ENCODE assay signal across 17 mouse cellular contexts in the genomic region with DNA sequence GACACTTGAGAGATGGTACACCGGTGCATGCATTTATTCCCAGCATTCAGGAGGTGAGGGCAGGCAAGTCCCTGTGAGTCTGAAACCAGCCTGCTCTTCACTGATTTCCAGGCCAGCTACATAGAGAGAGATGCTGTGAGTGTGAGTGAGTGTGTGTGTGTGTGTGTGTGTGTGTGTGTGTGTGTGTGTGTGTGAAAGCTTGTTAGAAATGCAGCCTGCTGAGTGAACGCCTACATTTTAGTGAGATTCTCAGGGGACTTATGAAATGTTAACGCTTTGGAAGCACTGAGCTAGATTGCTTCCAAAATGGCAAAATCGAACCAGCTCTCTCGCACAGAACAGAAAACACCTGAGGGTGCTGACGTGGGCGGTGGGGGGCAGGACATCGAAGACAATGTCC. TPM values are rescaled to one million over a fixed set of nuclear protein-coding genes. Genes with fewer than 3 reads are reported as not detected.
DNase-seq lines count a peak whose midpoint lies in the region; ATAC-seq and TF ChIP-seq lines count a peak whose summit lies in the region.
"Had no signal": no experiment of that assay in that cellular context is flagged by ENCODE, and none has a peak within 500 bp of the region (broad histone marks: within the 10 kb centered on the region; RNA-seq: fewer than 3 reads in every experiment).

No protein-coding gene starts in this region.

- H3K9ac ChIP-seq in forebrain, postnatal 0 days = no peak overlapping the region
- H3K9ac ChIP-seq in forebrain, embryonic 11.5 days (ENCODE audit: low read length) = no peak overlapping the region
- H3K9ac ChIP-seq: hindbrain, embryonic 13.5 days; intestine, embryonic 15.5 days; lung, embryonic 14.5 days had no signal

- H3K4me2 ChIP-seq in forebrain, postnatal 0 days (ENCODE audit: low read depth) = no peak overlapping the region
- no peak overlapping the region for H3K4me2 ChIP-seq in forebrain, embryonic 11.5 days (ENCODE audit: low read depth, low read length, severe bottlenecking)
- H3K4me2 ChIP-seq: hindbrain, embryonic 13.5 days; intestine, embryonic 15.5 days; liver, embryonic 11.5 days; lung, embryonic 14.5 days had no signal

- H3K9me3 ChIP-seq in forebrain, postnatal 0 days (ENCODE audit: low read length) = no peaks in the 10 kb centered on the region
- H3K9me3 ChIP-seq in forebrain, embryonic 11.5 days (ENCODE audit: control insufficient read depth, low read length) = no peaks in the 10 kb centered on the region
- H3K9me3 ChIP-seq: hindbrain, embryonic 13.5 days; intestine, embryonic 15.5 days; megakaryocyte, embryonic 14.5 days had no signal

- intact Hi-C loops in left cerebral cortex, postnatal 14 days (cut with DNase I) = no loop called here
- intact Hi-C loops in gastrocnemius, postnatal 14 days (cut with DNase I; ENCODE audit: low total_unique reads) = no loop called here
- intact Hi-C loops in heart, postnatal 10 days (cut with DNase I) = no loop called here

- H3K4me3 ChIP-seq in forebrain, postnatal 0 days (ENCODE audit: low read depth, low read length) = no peak overlapping the region
- no peak overlapping the region for H3K4me3 ChIP-seq in forebrain, embryonic 11.5 days (ENCODE audit: low read depth, low read length)
- H3K4me3 ChIP-seq in layer of hippocampus, adult 2 months = no peak overlapping the region
- H3K4me3 ChIP-seq: hindbrain, embryonic 13.5 days; intestine, embryonic 15.5 days; megakaryocyte, embryonic 14.5 days had no signal

- no peak for TF ChIP-seq CTCF in forebrain, postnatal 0 days (IDR thresholded peaks at IDR 0.05; ENCODE audit: low read depth)
- TF ChIP-seq CTCF in layer of hippocampus, adult 2 months (conservative IDR thresholded peaks at IDR 0.05) = no peak

- 0 out of 2 replicates have a peak, but pooled peaks have one; percentile 14 for ATAC-seq in forebrain, postnatal 0 days
- ATAC-seq in forebrain, embryonic 11.5 days (replicated peaks; ENCODE audit: low FRiP score) = no peak
- ATAC-seq in megakaryocyte-erythroid progenitor cell, adult 5-6 weeks (replicated peaks; ENCODE audit: low FRiP score, low TSS enrichment, poor library complexity, severe bottlenecking) = no peak
- ATAC-seq: intestine, embryonic 15.5 days had no signal

- 85% methylated on average over 8 of the region's 8 CpGs for WGBS in forebrain, postnatal 0 days
- 84% methylated on average over 8 of the region's 8 CpGs for WGBS in forebrain, embryonic 11.5 days

- peak; percentile 31 for DNase-seq in forebrain, postnatal 0 days
- DNase-seq in forebrain, embryonic 11.5 days (ENCODE audit: low spot score) = no peak
- DNase-seq in brain, adult 2 months (ENCODE audit: low read depth, low spot score) = peak; percentile 83
- peak; percentile 23 to 29 for DNase-seq in layer of hippocampus, adult 2 months (ENCODE audit: low spot score in 2 of 2)
- peak; percentile 69 to 87 for DNase-seq in left cerebral cortex, postnatal 14 days (ENCODE audit: low spot score in 2 of 2)
- no peak for DNase-seq in gastrocnemius, postnatal 14 days
- DNase-seq in heart, postnatal 10 days = no peak
- DNase-seq: adrenal gland, postnatal 10 days; cerebellum, postnatal 10 days; lung, embryonic 14.5 days had no signal

- no peak overlapping the region for H3K27ac ChIP-seq in forebrain, postnatal 0 days (ENCODE audit: low read depth, low read length)
- H3K27ac ChIP-seq in forebrain, embryonic 11.5 days (ENCODE audit: low read depth, low read length) = no peak overlapping the region
- H3K27ac ChIP-seq in layer of hippocampus, adult 2 months = 0 out of 2 replicates have a peak overlapping the region, but pooled peaks have one; percentile 7
- H3K27ac ChIP-seq: hindbrain, embryonic 13.5 days; intestine, embryonic 15.5 days had no signal

- H3K4me1 ChIP-seq in forebrain, postnatal 0 days (ENCODE audit: insufficient read depth) = no peaks in the 10 kb centered on the region
- no peaks in the 10 kb centered on the region for H3K4me1 ChIP-seq in forebrain, embryonic 11.5 days (replicated peaks; ENCODE audit: control insufficient read depth, insufficient read depth, low read length)
- H3K4me1 ChIP-seq: intestine, embryonic 15.5 days; megakaryocyte, embryonic 14.5 days had no signal

- H3K27me3 ChIP-seq in forebrain, postnatal 0 days (ENCODE audit: insufficient read depth, low read length) = no peaks in the 10 kb centered on the region
- no peaks in the 10 kb centered on the region for H3K27me3 ChIP-seq in forebrain, embryonic 11.5 days (ENCODE audit: control insufficient read depth, insufficient read depth, low read length)
- H3K27me3 ChIP-seq: intestine, embryonic 15.5 days had no signal

- no peaks in the 10 kb centered on the region for H3K36me3 ChIP-seq in forebrain, postnatal 0 days (ENCODE audit: insufficient read depth)
- H3K36me3 ChIP-seq in forebrain, embryonic 11.5 days (ENCODE audit: control insufficient read depth, insufficient read depth, low read length) = no peaks in the 10 kb centered on the region
- H3K36me3 ChIP-seq: hindbrain, embryonic 13.5 days; intestine, embryonic 15.5 days had no signal

RNA-seq across cellular contexts. Expression of gene Chit1, which starts 35.0 kb away (rescaled TPM):
- 0.19 and 0.46 TPM in 2 replicates for total RNA-seq in forebrain, postnatal 0 days (2014; rRNA removed)
- 0.30 and 0.41 TPM in 2 replicates for polyA plus RNA-seq in forebrain, postnatal 0 days (2015; fragmentation: Nextera tagmentation; extraction: Ambion mirVana)
- polyA plus RNA-seq in forebrain, embryonic 11.5 days (2014; fragmentation: Nextera tagmentation; extraction: Ambion mirVana) = not detected in 2 replicates
- total RNA-seq in layer of hippocampus, adult 2 months (2021) = under 1 TPM in 1 of 2 experiments, not detected in 1; 0.20 TPM
- under 1 TPM; 0.38 to 0.42 TPM for total RNA-seq in left cerebral cortex, postnatal 14 days (2021)
- not detected in 2 replicates for total RNA-seq in megakaryocyte-erythroid progenitor cell, adult 5-6 weeks (2014; fragmentation: Nextera tagmentation)
- not detected in 2 replicates for total RNA-seq in megakaryocyte-erythroid progenitor cell, adult 5-6 weeks (2017)
- not detected for total RNA-seq in gastrocnemius, postnatal 14 days (2021)
- not detected for total RNA-seq in heart, postnatal 10 days (2021)
- polyA plus RNA-seq: intestine, embryonic 15.5 days; liver, embryonic 11.5 days; lung, embryonic 14.5 days; spleen, adult 2 months had no signal

RNA-seq across cellular contexts. Expression of gene Chil1, which starts 35.9 kb away (rescaled TPM):
- 0.38 and 1.3 TPM in 2 replicates for total RNA-seq in forebrain, postnatal 0 days (2014; rRNA removed)
- 3.3 and 4.1 TPM in 2 replicates for polyA plus RNA-seq in forebrain, postnatal 0 days (2015; fragmentation: Nextera tagmentation; extraction: Ambion mirVana)
- 0.27 and 0.65 TPM in 2 replicates for polyA plus RNA-seq in forebrain, embryonic 11.5 days (2014; fragmentation: Nextera tagmentation; extraction: Ambion mirVana)
- 10 to 100 TPM; 11.1 to 12.4 TPM for total RNA-seq in layer of hippocampus, adult 2 months (2021)
- 1 to 10 TPM; 5.9 to 6.9 TPM for total RNA-seq in left cerebral cortex, postnatal 14 days (2021)
- total RNA-seq in megakaryocyte-erythroid progenitor cell, adult 5-6 weeks (2014; fragmentation: Nextera tagmentation) = 0.77 TPM in 1 of 2 replicates, not detected in the other
- total RNA-seq in megakaryocyte-erythroid progenitor cell, adult 5-6 weeks (2017) = 0.84 and 2.4 TPM in 2 replicates
- 1 to 10 TPM; 1.4 to 2.0 TPM for total RNA-seq in gastrocnemius, postnatal 14 days (2021)
- total RNA-seq in heart, postnatal 10 days (2021) = under 1 TPM; 0.53 to 0.55 TPM
- polyA plus RNA-seq: lung, embryonic 14.5 days had no signal

RNA-seq across cellular contexts. Expression of gene Mybph, which starts 47.2 kb away (rescaled TPM):
- total RNA-seq in forebrain, postnatal 0 days (2014; rRNA removed) = 0.10 and 0.23 TPM in 2 replicates
- 0.12 TPM in 1 of 2 replicates, not detected in the other for polyA plus RNA-seq in forebrain, postnatal 0 days (2015; fragmentation: Nextera tagmentation; extraction: Ambion mirVana)
- polyA plus RNA-seq in forebrain, embryonic 11.5 days (2014; fragmentation: Nextera tagmentation; extraction: Ambion mirVana) = not detected in 2 replicates
- not detected for total RNA-seq in layer of hippocampus, adult 2 months (2021)
- total RNA-seq in left cerebral cortex, postnatal 14 days (2021) = not detected
- not detected in 2 replicates for total RNA-seq in megakaryocyte-erythroid progenitor cell, adult 5-6 weeks (2014; fragmentation: Nextera tagmentation)
- total RNA-seq in megakaryocyte-erythroid progenitor cell, adult 5-6 weeks (2017) = not detected in 2 replicates
- 100 to 1,000 TPM; 716 to 830 TPM for total RNA-seq in gastrocnemius, postnatal 14 days (2021)
- under 1 TPM in 1 of 2 experiments, not detected in 1; 0.32 TPM for total RNA-seq in heart, postnatal 10 days (2021)
- total RNA-seq: granulocyte monocyte progenitor cell, adult 5-6 weeks had no signal
- polyA plus RNA-seq: lung, embryonic 14.5 days; spleen, adult 2 months had no signal

Comparison
In these comparisons a context has a peak if more than half of its experiments do, and no peak if none do; other contexts are left out.
1. DNase-seq: peak in forebrain, postnatal 0 days (single experiment), brain, adult 2 months (single experiment), layer of hippocampus, adult 2 months (2 of 2) and left cerebral cortex, postnatal 14 days (2 of 2); none in forebrain, embryonic 11.5 days (single experiment), gastrocnemius, postnatal 14 days (single experiment) and heart, postnatal 10 days (0 of 2).
2. RNA of gene Mybph, which starts 47.2 kb away (total RNA-seq): 716 to 830 TPM in gastrocnemius, postnatal 14 days; 0.32 TPM in heart, postnatal 10 days, not detected in left cerebral cortex, postnatal 14 days, 0.10 to 0.23 TPM in forebrain, postnatal 0 days, not detected in layer of hippocampus, adult 2 months and not detected in megakaryocyte-erythroid progenitor cell, adult 5-6 weeks; every median in the first group is over 100 times any median in the second.